Mouse (Mus musculus) layer of hippocampus, adult 9-11 months (tissue): ENCODE results near the gene Focad.
A peak's percentile ranks its signal among the peaks of the same experiment; 100 is the strongest.
"Not testable (repeated sequence)": the region's sequence is repeated elsewhere in the genome, so short reads cannot be mapped to it uniquely, and the experiment has no call there.

Experiments used
- DNase-seq: peaks from one replicate; pipeline ENCODE4 v3.0.0; 2022

Focad gene

DNA sequence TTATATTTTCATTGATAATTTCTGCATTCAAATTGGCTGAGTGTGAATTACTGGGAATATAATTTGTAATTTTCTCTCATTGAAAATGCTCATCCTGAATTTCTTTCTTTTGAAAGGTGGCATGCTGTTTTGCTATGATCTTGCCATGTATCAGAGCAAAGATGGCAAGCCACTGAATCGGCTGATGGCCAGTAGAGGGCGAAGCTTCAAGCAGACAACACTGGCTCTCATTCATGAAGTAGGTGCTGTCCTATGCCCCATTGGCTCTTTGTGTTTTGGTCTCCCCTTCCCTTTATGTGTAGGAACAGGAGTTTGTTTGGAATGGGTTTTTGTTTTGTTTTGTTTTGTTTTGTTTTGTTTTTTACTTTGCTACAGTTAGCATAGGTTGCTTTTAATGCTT, 215.2 kb downstream of the Focad start:
- peak; percentile 20 for DNase-seq

DNA sequence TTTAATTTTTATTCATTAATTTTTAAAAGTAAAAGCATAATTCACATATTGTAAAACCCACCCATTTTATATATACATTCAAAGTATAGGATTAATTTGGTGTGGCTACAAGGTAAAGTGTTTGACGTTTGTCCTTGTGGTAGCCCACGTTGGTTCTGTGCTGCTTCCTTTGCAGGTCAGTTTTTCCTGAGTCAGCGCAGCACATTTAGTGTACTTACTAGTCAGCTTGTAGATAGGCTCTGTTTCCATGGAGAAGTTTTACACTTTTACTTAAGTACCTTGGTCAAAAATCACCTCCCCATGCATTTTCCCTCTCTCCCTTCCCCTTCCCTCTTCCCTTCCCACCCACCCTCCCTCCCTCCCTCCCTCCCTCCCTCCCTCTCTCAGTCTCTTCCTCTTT, 220.5 kb downstream of the Focad start:
- no peak for DNase-seq

DNA sequence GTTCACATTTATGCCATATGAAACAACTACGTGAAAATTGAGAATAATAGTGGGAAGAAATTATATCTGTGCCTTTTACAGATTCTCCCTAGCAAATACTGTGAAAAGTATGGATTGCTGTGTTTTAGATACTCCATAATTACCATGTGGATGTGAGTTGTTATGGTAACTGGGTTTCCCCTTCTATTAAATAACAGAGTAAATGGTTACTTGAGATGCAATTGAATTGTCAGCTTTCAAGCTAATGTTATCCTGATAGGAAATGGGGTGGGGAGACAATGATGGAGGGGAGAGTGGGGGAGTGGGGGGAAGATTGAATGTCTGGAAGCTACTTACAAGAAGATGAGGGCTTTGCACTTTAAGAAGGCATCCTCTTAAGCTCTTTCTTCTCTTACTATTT, 225.6 kb downstream of the Focad start:
- DNase-seq: no peak

DNA sequence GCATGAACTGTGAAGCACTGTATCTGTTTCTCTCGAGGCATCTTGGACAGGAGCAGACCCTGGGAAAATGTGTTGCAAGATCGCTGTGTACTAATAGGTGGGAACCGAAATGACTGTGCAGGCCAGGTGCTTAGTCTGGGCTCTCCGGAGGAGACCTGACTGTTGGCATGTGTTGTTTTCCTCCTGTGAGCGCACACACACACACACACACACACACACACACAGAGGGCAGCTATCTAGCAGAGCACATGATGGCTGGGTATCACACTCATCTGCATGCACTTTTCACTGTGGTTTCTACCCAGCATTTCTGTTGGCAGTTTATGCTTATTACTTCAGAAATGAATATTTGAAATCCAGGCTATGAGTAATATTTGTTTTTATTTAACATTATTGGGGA, 231.0 kb downstream of the Focad start:
- DNase-seq: no peak

DNA sequence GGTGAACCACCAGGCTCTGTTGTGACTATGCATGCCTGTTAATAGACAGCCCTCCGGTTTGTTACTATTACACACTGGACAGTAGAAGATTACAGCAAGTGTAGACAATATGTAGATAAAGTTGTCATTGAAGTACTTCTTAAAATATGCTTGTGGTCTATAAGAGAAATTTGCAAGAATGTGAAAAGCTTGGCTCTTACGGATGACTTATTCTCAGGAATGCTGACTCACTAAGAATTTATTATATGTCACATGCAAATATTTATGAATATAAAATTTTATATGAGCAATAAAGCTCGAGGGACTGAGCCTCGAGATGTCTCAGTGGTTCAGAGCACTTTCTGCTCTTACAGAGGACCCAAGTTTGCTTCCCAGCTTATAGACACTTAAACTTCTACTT, 240.1 kb downstream of the Focad start:
- no peak for DNase-seq

DNA sequence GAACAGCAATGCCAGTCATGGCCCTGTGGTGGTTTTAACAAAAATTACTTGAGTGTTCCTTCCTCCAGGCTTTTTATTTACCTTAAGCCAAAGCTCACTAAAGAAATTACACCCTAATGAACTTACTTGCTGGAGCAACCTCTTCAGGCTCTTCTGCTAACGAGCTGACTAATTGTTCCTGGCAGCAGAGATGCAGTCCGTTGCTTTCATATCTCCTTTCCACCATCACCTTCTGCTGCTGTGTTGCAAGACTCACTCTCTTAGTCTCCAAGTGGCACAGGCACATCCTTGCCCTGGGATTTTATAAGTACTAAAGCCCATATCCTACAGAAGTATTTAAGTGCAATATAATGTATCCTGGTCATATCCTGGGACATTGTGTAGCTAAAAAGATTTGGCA, 242.3 kb downstream of the Focad start:
- DNase-seq: peak; percentile 16

DNA sequence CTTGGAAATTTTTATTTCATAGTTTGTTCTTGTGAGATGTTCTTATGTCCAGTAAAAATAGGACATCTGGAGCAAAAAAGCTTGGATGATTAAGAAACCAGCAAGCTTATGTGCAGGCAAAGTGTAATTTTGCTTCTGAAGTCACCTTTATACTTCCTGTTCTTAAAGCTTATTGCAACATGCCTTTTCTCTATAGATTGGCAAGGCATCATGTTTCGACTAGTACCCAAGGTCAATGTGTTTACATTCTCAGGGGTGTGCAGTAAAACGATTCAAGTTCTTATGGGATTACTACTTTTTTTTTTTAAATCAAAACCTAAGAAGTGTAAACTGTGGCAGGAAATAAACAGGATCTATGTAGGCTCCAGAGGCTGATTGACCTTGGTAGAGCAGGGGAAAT, 242.9 kb downstream of the Focad start:
- no peak for DNase-seq

DNA sequence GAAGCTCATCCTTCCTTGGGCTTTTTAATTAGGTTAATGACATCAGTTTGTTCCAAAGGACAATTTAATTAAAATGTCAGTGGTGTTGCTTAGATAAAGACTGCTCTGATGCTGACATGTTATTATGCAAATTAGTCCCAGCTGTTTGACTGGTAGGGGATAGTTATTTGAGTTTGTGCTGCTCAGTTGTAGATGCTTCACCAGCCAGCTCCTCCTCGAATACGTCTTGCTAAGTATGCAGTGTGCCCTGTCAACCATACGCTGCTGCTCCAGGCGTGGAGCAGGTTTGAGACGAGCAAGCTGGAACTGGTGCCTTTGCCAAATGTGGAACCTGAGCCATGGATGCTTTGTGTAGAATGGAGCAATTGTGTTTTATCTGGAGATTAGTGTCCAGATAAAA, 243.7 kb downstream of the Focad start:
- no peak for DNase-seq

DNA sequence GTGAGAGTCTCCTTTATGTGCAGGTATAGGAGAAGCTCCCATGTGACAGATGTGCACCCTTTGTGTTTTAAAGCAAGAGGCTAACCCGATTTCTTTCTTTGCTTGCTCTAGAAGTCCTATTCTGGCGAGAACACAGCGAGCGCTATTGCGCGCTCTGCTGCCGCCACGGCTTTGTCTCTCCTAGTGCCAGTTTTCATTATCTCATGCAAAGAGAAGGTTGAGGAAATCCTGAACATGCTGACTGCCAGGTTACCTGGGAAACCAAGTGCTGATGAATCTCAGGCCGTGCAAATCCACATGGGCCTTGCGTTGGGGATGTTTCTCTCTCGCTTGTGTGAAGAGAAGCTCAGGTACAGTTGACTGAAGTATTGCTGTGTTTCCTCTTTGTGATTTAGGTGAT, 250.0 kb downstream of the Focad start:
- DNase-seq: peak; percentile 33

DNA sequence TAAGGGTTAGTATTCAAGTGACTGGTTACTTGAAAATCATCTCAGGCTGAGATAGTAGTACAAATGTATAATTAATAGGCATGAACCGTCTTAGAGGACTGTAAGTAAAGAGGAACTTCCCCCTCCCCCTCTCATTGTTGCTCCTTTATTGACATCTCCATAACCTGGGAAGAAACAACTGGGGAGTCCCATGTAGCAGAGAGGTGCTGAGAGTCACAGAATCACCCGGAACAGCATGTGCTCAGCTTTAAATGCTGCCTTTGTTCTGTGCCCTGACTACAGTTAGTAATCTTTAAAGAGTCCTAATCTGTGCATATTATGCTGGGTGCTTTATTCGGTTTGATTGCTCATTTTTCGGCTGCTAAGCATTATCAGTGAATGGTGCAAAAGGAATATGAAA, 250.6 kb downstream of the Focad start:
- no peak for DNase-seq

DNA sequence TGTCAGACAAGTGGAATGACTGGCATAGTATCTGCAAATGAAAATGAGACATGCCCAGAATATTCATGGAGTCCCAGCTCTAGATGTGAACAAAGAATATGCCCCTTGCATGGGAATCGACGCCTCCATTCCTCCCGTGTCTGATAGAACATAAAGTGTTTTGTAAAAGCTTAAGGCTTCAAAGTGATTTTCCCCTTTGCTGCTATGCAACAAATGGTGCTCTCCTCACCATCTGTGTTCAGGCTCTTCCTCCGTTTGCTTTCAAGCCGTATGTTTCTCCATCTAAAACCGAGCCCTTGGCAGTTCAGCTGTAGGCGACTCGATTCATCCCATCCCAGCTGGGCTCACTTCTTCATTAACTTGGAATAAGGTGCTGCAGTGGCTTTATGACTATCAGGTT, 251.5 kb downstream of the Focad start:
- DNase-seq: peak; percentile 74

DNA sequence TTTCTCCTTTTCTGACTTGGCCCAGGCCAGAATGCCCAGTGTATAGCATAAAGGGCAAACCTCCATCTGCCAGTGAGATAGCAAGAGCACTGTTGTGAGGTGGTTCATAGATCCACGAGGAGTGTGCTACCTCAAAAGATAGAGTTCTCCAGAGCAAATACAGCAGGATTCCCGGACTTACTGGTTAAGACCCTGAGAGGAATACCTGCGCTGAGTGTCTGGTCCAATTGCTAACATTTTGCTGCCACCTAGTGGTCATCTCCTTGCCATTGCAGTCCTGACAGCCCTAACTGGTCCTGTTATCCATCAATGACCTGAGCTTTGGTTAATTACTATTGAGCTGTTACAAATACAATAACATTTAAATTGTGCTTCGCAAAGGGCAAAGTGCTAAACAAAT, 256.5 kb downstream of the Focad start:
- DNase-seq: peak; percentile 62

DNA sequence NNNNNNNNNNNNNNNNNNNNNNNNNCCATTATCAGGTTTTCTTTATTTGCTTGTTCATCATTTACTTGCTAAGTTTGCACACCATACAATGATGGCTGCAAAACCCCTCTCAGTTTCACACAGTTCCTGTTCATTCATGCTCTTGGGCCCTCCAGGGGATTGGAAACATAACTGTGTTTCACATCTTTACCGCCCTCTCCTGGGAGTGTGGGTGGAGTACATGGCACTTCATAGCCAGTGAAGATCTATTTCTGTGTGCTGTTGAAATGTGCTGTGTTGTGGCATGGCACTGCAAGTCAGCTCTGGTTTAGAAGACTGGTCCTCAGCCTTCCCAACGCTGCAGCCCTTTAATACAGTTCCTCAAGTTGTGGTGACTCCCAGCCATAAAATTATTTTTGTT, 262.2 kb downstream of the Focad start:
- no peak for DNase-seq

DNA sequence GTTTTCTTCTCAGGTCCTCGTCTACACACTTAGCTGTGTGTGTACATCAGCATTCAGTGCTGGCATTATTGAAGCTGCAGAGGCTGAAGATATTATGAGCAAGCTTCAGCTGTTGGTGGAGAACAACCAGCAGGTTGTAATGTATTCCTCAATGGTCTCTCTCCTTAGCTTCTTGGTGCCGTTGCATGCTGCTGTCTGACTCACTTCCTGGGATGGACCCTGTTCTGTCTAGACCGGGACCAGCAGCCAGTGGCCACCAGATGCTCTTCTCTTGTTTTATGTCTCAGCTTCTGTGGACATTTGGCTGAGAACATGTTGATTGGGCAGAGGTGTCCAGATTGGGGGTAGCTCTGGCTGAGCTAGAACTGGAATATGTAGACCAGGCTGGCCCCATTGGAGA, 263.0 kb downstream of the Focad start:
- DNase-seq: no peak

DNA sequence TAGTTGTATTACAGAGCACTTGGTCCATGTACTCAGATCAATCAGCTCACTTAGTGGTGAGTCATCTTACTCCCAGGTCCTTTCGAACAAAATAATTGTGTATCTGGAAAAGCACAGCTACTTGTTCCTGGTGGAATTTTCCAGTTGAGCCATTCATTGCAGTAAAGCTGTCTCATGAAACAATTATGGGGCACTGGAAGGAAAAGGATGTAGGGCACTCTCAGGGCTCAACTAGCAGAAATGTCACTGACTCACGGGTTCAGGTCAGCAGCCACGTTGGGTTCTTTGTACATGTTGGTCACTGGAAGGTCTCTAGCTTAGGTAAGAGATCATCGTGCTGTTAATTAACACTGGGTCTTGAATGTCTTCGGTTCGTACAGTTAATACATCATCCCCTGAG, 275.5 kb downstream of the Focad start:
- no peak for DNase-seq

DNA sequence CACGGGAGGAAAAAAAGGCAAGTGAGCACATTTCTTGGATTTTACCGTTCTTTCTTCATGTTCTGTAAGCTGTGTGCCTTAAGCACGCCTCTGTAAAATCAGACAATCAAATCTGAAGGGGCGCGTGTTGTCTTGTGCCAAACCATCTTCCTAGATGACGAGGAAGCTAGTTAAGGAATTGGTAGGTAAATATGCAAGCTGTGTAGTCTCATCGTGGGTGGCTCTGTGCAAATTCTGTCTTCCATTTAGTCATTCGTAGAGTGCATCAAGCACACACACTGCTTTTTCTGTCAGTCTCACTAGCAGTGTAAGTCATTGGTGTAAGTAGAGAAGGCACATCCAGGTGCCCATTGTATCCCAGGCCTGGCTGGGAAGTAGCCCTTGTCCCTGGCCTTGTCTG, 276.4 kb downstream of the Focad start:
- no peak for DNase-seq

DNA sequence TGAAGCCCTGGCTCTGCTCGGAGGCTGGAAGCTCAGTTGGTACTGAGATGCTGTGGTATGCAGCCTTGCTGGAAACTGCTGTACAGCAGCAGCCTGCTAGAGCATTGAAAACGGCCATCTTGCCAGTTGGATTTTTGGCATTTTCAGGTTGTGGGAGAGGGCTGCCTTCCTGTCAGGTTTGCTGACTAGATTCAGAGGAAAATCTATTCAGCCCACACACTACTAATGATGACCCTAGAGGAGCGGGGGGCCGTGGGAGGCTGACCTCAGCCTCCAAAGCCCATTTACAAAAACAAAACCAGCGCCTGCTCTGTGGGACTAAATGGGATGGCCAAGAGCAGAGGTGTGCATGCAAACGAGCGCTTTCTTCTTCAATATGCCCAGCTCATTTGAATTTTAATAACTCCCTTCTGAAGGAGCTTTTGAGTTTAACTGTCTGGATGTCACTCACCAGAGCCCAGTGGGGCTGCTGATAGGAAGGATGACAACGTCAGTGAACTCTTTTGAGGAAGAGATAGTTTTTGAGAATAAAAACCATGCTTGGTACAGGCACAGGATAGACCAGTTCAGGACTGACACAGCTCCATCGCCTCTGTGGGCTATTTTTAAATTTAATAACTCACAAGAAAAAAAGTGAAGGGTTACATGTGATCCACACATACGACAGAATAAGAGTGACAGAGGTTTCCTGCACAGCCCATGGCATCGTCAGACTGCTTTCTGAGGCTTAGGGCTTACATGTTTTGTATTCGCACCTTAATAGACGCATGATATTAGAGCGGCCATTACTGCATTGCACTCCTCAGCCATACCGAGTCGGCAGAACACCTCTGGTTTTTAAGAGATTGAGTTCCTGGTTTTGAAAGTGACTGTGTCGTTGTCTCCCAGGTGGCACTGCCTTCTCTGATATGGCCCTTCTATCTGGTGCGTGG, 278.1 kb downstream of the Focad start:
- DNase-seq: no peak

DNA sequence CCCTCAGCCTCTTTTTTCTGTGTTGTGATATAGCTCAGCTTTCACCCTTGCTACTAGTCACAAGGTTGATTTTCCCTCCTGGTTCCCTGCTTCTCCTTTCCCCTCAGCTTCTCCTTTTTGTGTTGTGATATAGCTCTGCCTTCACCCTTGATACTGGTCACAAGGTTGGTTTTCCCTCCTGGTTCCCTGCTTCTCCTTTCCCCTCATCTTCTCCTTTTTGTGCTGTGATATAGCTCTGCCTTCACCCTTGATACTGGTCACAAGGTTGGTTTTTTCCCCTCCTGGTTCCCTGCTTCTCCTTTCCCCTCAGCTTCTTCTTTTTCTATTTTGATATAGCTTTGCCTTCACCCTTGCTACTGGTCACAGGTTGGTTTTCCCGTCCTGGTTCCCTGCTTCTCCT, 295.6 kb downstream of the Focad start:
- no peak for DNase-seq

DNA sequence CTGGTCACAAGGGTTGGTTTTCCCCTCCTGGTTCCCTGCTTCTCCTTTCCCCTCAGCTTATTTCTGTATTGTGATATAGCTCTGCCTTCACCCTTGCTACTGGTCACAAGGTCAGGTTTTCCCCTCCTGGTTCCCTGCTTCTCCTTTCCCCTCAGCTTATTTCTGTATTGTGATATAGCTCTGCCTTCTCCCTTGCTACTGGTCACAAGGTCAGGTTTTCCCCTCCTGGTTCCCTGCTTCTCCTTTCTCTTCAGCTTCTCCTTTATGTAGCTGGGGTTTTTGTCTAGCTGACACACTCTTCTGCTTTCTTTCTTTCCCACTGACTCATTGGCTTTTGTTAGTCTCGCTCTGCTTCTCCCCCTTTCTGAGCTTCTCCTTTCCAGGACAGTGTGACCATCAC, 296.2 kb downstream of the Focad start:
- DNase-seq: not testable (repeated sequence)

DNA sequence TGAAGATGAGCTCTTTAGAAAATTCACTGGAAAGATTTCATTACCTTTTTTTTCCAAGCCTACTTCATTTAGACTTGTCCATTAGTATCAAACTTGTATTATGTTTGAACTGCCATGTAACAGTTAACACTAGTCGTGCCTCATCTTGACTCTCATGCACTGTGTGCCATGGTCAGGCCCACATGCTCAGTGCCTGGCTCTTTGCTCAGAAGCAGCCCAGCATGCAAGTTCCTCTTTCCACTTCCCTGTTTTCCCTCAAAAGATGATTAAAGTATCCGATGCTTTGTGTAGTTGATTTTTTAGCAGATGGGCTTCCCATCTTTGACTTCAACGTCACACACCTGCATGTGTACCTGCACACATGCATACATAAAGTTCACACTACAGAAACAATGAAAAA, 301.3 kb downstream of the Focad start:
- DNase-seq: peak; percentile 34

DNA sequence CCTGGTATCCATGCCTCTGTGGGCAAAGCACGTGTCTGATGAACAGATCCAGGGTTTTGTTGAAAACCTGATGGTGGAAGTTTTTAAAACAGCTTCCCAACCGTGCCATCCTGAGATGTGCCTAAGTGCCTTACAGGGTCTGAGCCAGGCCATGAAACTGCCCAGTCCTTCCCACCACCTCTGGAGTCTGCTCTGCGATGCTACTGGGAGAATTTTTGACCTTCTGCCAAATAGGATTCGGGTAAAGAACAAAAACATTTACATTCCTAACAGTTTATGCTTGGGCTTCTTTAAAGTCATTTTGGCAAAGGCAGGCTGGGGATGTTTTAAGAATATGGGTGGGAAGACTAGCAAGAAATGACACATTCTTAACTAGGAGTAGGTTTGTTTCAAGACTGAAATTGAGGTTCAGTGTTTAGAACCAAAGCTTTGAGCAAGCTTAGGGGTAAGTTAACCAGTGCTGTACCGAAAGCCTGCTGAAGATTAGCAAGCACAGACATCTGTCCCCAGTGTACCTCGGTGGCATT, 302.6 kb downstream of the Focad start:
- no peak for DNase-seq

DNA sequence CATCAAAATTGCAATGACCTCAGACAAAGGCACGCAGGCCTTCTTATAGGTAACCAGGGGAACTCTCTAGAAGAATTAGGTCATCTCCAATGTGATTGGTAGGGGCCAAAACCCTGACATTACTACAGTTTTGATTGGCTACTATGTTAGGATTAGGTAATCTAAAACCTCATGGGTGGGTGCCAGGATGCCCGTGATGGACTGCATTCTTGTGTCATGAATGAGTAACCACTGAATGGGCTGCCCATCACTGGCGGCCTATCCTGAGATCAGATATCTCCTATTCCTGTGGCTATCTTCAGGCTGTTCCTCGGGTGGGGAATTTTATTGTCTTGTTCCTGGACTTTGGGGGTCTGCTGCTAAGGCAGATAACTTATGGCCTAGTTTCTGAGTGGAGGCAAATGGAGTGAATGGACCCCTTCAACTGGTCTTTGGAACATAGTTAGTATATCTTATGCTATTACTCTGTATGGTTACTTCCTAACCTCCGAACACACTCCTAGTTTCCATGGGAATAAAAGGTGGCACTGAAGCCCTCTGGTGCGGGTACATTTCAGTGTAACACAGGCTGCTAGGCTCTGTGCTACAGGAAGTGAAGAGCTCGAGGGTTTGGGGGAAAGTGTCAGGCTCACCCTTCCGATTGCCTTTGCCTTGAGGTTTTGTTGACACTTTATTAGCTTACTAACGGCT, 306.0 kb downstream of the Focad start:
- DNase-seq: no peak

DNA sequence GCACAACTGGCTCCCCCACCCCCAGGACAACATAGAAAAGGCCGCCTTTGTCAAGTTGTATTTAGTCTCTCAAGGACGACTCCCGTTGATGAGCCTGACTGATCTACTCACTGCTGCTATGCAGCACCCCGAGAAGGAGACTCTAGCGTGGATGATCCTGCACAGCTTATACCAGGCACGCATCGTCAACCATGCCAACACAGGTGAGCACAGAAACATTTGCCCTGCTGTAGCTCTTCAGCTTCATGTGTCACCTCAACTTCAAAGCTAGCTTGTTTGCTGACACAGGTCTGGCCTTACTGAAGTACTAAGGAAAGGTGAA, 306.5 kb downstream of the Focad start:
- DNase-seq: no peak

DNA sequence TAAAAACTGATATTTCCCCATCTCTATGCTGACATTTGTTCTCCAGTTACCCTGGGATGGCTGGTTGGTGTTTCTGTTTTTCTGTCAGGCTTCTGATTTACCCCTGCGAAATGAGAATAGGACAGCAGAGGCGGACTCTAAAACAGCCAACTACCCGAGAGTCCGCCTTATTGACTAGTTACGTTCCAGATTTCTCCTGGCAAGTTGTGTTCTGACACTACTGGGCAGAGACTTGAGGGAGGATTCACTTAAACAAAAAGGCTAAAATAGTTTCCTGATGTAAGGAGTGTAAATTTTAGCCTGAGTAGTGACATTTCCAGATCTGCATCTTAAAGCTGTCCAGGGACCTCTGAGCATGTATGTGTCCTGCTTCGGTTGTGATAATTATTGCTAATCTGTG, 308.5 kb downstream of the Focad start:
- DNase-seq: no peak
